Mouse (Mus musculus): Measurements from ENCODE around the gene Sf3b1. TPM values are rescaled to one million over a fixed set of nuclear protein-coding genes. Genes with fewer than 3 reads are reported as not detected.
"Not testable (repeated sequence)": the region's sequence is repeated elsewhere in the genome, so short reads cannot be mapped to it uniquely, and the experiment has no call there.

The Sf3b1 gene
- total RNA-seq, 2 experiments from 2014 or later, result 117 to 148 TPM

- no peak for DNase-seq
These were observed 1.4 kb upstream of the Sf3b1 start for GRCm38 (mm10) chr1:55028512-55029249.

- DNase-seq, result no peak
These were observed 685 bp upstream of the Sf3b1 start for GRCm38 (mm10) chr1:55027966-55028365.

GRCm38 (mm10) chr1:55026444-55027252 is 633 bp downstream of the Sf3b1 start:
- DNase-seq, result no peak

GRCm38 (mm10) chr1:55025656-55026430 is 1.4 kb downstream of the Sf3b1 start:
- peak; percentile 17 for DNase-seq

GRCm38 (mm10) chr1:55021907-55022306 is 5.4 kb downstream of the Sf3b1 start:
- no peak for DNase-seq

GRCm38 (mm10) chr1:55012513-55012912 is 14.8 kb downstream of the Sf3b1 start:
- DNase-seq, result no peak

- DNase-seq, result not testable (repeated sequence)
These were observed 19.0 kb downstream of the Sf3b1 start for GRCm38 (mm10) chr1:55008313-55008712.

GRCm38 (mm10) chr1:54993581-54993980 is 33.7 kb downstream of the Sf3b1 start:
- peak; percentile 15 for DNase-seq

- DNase-seq, result no peak
These were observed 41.0 kb downstream of the Sf3b1 start for GRCm38 (mm10) chr1:54986248-54986647.

- DNase-seq, result no peak
These were observed 41.5 kb downstream of the Sf3b1 start for GRCm38 (mm10) chr1:54985831-54986230.

- DNase-seq, result no peak
These were observed 43.1 kb downstream of the Sf3b1 start for GRCm38 (mm10) chr1:54984154-54984553.

GRCm38 (mm10) chr1:54983339-54983738 is 43.9 kb downstream of the Sf3b1 start:
- peak; percentile 51 for DNase-seq

GRCm38 (mm10) chr1:54982636-54983035 is 44.6 kb downstream of the Sf3b1 start:
- no peak for DNase-seq

GRCm38 (mm10) chr1:54979226-54979984 is 47.9 kb downstream of the Sf3b1 start:
- peak; percentile 23 for DNase-seq

GRCm38 (mm10) chr1:54971687-54972404 is 55.4 kb downstream of the Sf3b1 start:
- no peak for DNase-seq

GRCm38 (mm10) chr1:54966858-54967257 is 60.4 kb downstream of the Sf3b1 start:
- no peak for DNase-seq

GRCm38 (mm10) chr1:54965159-54965995 is 61.9 kb downstream of the Sf3b1 start:
- no peak for DNase-seq

- DNase-seq, result no peak
These were observed 65.6 kb downstream of the Sf3b1 start for GRCm38 (mm10) chr1:54961724-54962123.

GRCm38 (mm10) chr1:54960613-54961165 is 66.6 kb downstream of the Sf3b1 start:
- no peak for DNase-seq

- DNase-seq, result peak; percentile 17
These were observed 68.8 kb downstream of the Sf3b1 start for GRCm38 (mm10) chr1:54958525-54958924.
